Mouse (Mus musculus): ENCODE data around the gene Gm48552. TPM values are rescaled to one million over a fixed set of nuclear protein-coding genes. Genes with fewer than 3 reads are reported as not detected.

Gene Gm48552
- polyA plus RNA-seq, 1 experiment from 2014 or later = 1.3 TPM

DNA sequence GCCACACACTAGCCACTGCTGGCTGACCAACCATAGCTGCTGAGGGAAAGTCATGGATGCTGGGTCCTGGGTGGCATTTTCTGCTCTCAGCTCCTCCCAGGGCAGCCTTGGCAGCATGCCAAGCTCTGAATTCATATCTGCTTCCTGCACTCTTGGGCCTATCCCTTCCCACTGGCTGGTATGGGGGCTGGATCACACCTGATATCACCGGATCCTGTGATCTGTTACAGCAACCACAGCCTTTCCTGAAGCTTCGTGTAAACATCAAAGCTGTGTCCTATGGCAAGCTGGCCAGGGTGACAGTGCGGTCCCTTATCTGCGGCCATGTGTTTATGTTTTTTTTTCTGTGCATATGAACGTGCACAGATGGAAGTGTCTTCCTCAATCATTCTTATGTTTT is 6.8 kb upstream of the Gm48552 start:
- H3K9me3 ChIP-seq (replicated peaks; ENCODE audit: control insufficient read depth, low read length) = no peaks in the 10 kb centered on the region
- H3K27ac ChIP-seq (ENCODE audit: low read length) = peak overlapping the region; percentile 34
- 60% methylated on average over 5 of the region's 5 CpGs for WGBS
- peaks cover 23% of the 10 kb centered on the region for H3K4me1 ChIP-seq (ENCODE audit: control insufficient read depth, insufficient read depth, low read length)
- no peak overlapping the region for H3K9ac ChIP-seq (ENCODE audit: low read length)
- H3K4me3 ChIP-seq (replicated peaks; ENCODE audit: low read length) = no peak overlapping the region
- H3K27me3 ChIP-seq (ENCODE audit: control insufficient read depth, insufficient read depth, low read length) = no peaks in the 10 kb centered on the region
- no peak for ATAC-seq (ENCODE audit: insufficient read depth, low FRiP score)
- H3K36me3 ChIP-seq (ENCODE audit: control insufficient read depth, insufficient read depth, low read length) = no peaks in the 10 kb centered on the region
- no peak overlapping the region for H3K4me2 ChIP-seq (ENCODE audit: low read depth, low read length)

DNA sequence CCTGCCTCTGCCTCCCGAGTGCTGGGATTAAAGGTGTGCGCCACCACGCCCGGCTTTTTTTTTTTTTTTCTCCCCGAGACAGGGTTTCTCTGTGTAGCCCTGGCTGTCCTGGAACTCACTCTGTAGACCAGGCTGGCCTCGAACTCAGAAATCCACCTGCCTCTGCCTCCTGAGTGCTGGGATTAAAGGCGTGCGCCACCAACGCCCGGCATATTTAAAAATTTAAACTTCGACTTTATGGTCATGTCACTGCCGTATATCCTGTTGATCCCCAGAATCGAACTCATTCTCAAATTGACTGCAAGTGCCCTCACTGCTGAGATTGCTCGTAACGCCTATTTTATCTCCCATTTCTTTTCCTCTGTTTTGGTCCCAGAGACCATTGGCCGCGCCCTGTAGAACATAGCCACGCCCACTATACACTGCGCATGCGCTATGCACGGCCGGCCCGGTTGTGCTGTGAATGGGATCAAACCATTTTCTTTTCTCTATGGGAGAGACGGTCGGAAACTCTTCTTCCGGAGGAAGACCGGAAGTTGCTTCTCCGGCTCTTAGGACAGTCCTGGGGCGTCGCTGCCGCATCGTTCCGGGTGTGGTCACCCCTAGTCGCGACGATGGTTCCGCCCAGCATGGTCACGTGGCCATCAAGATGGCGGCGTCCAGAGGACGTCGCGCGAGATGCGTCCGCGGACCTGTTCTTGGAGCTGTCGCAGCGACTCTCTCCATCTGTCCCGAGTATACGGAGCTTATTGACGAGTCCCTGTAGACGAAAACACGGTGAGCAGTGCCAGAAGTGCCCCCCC is 4.8 kb upstream of the Gm48552 start, which contains the start of the genes Dohh and Gm48551:
Gene Dohh, plus strand, starts transcription at position 627 of the 803 bp plus-strand sequence.
Gene Gm48551, plus strand, starts transcription at position 665 of the 803 bp plus-strand sequence.
- Histone ChIP-seq H3K9ac (ENCODE audit: low read length) (peak within 1 kb of the TSS; percentile 90), H3K9me3 (replicated peaks; ENCODE audit: control insufficient read depth, low read length) (no peaks in the 10 kb centered on the region)
- 3% methylated on average over 50 of the region's 54 CpGs for WGBS

DNA sequence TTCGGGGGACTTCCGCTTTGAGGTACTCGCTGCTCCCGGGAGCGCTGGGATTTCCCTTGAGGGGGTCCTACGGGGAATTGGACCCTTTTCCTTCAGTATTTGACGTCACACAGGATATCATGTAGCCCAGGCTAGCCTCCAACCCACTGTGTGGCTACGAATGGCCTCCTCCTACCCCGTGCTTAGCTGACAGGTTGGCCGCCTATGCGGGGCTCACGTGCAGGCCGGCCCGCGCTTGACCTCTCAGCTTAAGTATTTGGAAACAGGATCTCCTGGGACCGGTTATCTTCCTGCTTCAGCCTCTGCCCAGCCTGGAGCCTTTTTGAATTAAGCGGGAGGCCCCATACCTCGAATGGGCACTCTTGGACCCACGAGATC is 4.2 kb upstream of the Gm48552 start:
- no peaks in the 10 kb centered on the region for H3K9me3 ChIP-seq (replicated peaks; ENCODE audit: control insufficient read depth, low read length)
- H3K4me2 ChIP-seq (ENCODE audit: low read depth, low read length) = peak overlapping the region; percentile 93
- no peak for ATAC-seq (ENCODE audit: insufficient read depth, low FRiP score)
- peaks cover 17% of the 10 kb centered on the region for H3K4me1 ChIP-seq (ENCODE audit: control insufficient read depth, insufficient read depth, low read length)
- WGBS = under 1% methylated on average over 19 of the region's 19 CpGs
- peak overlapping the region; percentile 90 for H3K9ac ChIP-seq (ENCODE audit: low read length)
- peaks cover 6% of the 10 kb centered on the region; the same call in 1 of the 2 replicates for H3K36me3 ChIP-seq (ENCODE audit: control insufficient read depth, insufficient read depth, low read length)
- peak overlapping the region; percentile 96 for H3K4me3 ChIP-seq (replicated peaks; ENCODE audit: low read length)
- no peaks in the 10 kb centered on the region for H3K27me3 ChIP-seq (ENCODE audit: control insufficient read depth, insufficient read depth, low read length)
- H3K27ac ChIP-seq (ENCODE audit: low read length) = peak overlapping the region; percentile 89

More for the DNA sequence above, 4.8 kb upstream of the Gm48552 start, which contains the start of the genes Dohh and Gm48551:
- peaks cover 6% of the 10 kb centered on the region; the same call in 1 of the 2 replicates for H3K36me3 ChIP-seq (ENCODE audit: control insufficient read depth, insufficient read depth, low read length)
- H3K4me1 ChIP-seq (ENCODE audit: control insufficient read depth, insufficient read depth, low read length) = peaks cover 13% of the 10 kb centered on the region
- H3K27ac ChIP-seq (ENCODE audit: low read length) = peak within 1 kb of the TSS; percentile 89
- H3K4me3 ChIP-seq (replicated peaks; ENCODE audit: low read length) = peak within 1 kb of the TSS; percentile 96
- no peaks in the 10 kb centered on the region for H3K27me3 ChIP-seq (ENCODE audit: control insufficient read depth, insufficient read depth, low read length)
- peak; percentile 94 for ATAC-seq (ENCODE audit: insufficient read depth, low FRiP score)
- H3K4me2 ChIP-seq (ENCODE audit: low read depth, low read length) = peak within 1 kb of the TSS; percentile 93

DNA sequence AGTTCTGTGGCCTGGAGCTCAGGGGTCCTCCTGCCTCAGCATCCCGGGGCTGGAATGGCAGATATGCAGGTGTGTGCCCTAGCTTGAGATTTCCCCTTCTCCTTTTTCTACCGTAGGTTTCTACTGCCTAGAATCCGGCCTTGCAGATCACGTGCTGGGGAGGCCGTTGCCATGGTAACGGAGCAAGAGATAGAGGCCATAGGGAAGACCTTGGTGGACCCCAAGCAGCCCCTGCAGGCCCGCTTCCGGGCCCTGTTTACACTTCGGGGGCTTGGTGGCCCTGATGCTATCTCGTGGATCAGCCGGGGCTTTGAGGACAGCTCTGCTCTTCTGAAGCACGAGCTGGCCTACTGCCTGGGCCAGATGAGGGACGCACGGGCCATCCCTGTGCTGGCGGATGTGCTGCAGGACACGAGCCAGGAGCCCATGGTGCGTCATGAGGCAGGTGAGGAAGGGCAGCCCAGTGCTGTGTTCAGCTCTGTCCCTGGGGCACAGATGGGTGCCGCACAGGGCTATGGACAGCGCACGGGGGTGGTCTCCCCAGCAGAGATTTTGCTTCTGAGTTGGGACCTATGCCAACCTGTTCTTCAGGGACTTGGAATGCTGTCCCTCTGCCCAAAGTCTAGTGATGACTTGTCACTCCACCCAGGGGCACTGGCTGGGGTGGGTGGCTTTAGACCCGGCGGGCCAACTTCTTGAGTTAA is 3.0 kb upstream of the Gm48552 start:
- Histone ChIP-seq H3K4me3 (replicated peaks; ENCODE audit: low read length) (peak overlapping the region; percentile 96), H3K9ac (ENCODE audit: low read length) (peak overlapping the region; percentile 90; the same call in 1 of the 2 replicates), H3K27ac (ENCODE audit: low read length) (no peak overlapping the region), H3K27me3 (ENCODE audit: control insufficient read depth, insufficient read depth, low read length) (no peaks in the 10 kb centered on the region), H3K4me2 (ENCODE audit: low read depth, low read length) (peak overlapping the region; percentile 93), H3K4me1 (ENCODE audit: control insufficient read depth, insufficient read depth, low read length) (peaks cover 19% of the 10 kb centered on the region), H3K36me3 (ENCODE audit: control insufficient read depth, insufficient read depth, low read length) (peaks cover 6% of the 10 kb centered on the region; the same call in 1 of the 2 replicates), H3K9me3 (replicated peaks; ENCODE audit: control insufficient read depth, low read length) (no peaks in the 10 kb centered on the region)
- no peak for ATAC-seq (ENCODE audit: insufficient read depth, low FRiP score)
- WGBS = 66% methylated on average over 22 of the region's 22 CpGs

DNA sequence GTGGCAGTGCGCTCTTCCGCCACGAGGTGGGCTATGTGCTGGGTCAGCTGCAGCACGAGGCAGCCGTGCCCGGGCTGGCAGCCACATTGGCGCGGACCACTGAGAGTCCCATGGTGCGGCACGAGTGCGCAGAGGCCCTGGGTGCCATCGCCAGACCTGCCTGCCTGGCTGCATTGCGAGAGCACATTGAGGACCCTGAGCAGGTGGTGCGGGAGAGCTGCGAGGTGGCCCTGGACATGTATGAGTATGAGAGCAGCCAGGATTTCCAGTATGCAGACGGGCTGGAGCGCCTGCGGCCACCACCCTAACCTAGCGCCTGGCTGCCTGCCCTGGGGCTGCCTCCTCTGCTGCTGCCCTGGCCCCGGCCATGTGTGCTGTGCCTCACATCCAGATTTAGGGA is 1.1 kb upstream of the Gm48552 start:
- peaks cover 19% of the 10 kb centered on the region for H3K4me1 ChIP-seq (ENCODE audit: control insufficient read depth, insufficient read depth, low read length)
- H3K9ac ChIP-seq (ENCODE audit: low read length) = no peak overlapping the region
- no peaks in the 10 kb centered on the region for H3K9me3 ChIP-seq (replicated peaks; ENCODE audit: control insufficient read depth, low read length)
- H3K4me3 ChIP-seq (replicated peaks; ENCODE audit: low read length) = no peak overlapping the region
- H3K27me3 ChIP-seq (ENCODE audit: control insufficient read depth, insufficient read depth, low read length) = no peaks in the 10 kb centered on the region
- H3K4me2 ChIP-seq (ENCODE audit: low read depth, low read length) = no peak overlapping the region
- no peak overlapping the region for H3K27ac ChIP-seq (ENCODE audit: low read length)
- peaks cover 6% of the 10 kb centered on the region; the same call in 1 of the 2 replicates for H3K36me3 ChIP-seq (ENCODE audit: control insufficient read depth, insufficient read depth, low read length)
- no peak for ATAC-seq (ENCODE audit: insufficient read depth, low FRiP score)
- 95% methylated on average over 20 of the region's 20 CpGs for WGBS

DNA sequence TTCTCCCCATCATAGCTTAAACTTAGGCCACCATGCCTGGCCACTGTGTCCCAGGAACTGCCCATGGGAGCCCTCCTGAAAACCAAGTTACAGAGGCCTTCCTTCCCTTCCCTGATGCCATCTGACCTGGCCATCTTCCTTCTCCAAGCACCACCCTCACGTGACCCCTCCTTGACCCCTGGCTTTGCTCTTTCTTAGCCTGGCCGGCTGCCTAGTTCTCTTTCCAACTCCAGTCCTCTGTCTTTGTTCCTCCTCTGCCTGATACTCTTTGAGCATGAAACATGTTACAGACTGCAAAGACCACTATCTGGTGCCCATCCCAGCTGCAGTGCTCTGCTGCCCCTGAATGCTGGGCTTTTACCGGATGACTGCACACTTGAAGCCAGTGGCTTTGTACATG is 568 bp downstream of the Gm48552 start:
- H3K4me1 ChIP-seq (ENCODE audit: control insufficient read depth, insufficient read depth, low read length) = peaks cover 33% of the 10 kb centered on the region
- no peak for ATAC-seq (ENCODE audit: insufficient read depth, low FRiP score)
- H3K9me3 ChIP-seq (replicated peaks; ENCODE audit: control insufficient read depth, low read length) = no peaks in the 10 kb centered on the region
- H3K27me3 ChIP-seq (ENCODE audit: control insufficient read depth, insufficient read depth, low read length) = no peaks in the 10 kb centered on the region
- WGBS = 46% methylated on average over 3 of the region's 3 CpGs
- no peak overlapping the region for H3K4me3 ChIP-seq (replicated peaks; ENCODE audit: low read length)
- H3K4me2 ChIP-seq (ENCODE audit: low read depth, low read length) = no peak overlapping the region
- H3K36me3 ChIP-seq (ENCODE audit: control insufficient read depth, insufficient read depth, low read length) = peaks cover 6% of the 10 kb centered on the region; the same call in 1 of the 2 replicates
- H3K27ac ChIP-seq (ENCODE audit: low read length) = peak overlapping the region; percentile 43; the same call in 1 of the 2 replicates
- peak overlapping the region; percentile 31; the same call in 1 of the 2 replicates for H3K9ac ChIP-seq (ENCODE audit: low read length)

DNA sequence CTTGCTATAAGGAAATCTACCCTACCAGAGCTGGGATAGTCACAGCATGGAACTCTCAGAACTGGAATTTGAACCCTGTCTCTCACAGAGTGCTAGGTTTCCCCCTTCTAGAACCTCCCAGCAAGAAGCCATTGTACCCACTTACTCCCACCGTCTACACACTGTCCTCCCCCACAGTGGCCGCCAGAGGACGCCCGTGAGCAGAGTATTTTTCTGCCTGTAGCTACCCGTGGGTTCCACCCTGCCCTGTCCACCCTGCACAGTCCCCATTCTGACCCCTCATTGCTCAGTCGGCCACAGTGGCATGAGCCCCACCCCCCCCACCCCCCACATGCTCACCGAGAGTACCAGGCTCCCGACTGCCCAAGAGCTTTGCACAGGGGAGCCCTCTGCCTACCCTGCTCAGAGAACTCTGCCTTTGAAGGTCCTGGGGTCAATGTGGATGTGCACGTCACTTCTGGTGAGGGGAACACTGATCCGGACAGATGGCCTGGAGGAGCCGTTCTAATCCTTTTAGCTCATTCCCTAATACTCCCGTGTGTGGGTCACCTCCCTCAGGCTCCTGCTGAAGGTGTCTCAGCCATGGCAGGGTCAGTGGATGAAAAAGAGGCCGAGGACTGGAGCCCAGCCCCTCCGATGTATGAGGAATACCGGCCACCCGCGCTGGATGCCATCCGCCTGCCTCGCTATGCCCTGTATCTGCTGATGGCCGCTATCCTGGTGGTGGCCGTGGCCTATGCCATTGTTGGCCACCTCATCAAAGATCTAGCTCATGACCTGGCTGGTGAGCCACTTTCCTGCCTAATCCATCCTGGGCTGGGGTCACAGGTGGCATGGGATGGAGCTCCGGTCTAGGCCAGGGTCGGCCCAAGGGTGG is 1.2 kb downstream of the Gm48552 start:
- H3K4me1 ChIP-seq (ENCODE audit: control insufficient read depth, insufficient read depth, low read length) = peaks cover 30% of the 10 kb centered on the region
- no peak overlapping the region for H3K4me3 ChIP-seq (replicated peaks; ENCODE audit: low read length)
- no peaks in the 10 kb centered on the region for H3K27me3 ChIP-seq (ENCODE audit: control insufficient read depth, insufficient read depth, low read length)
- ATAC-seq (ENCODE audit: insufficient read depth, low FRiP score) = peak; percentile 47; the same call in 1 of the 2 replicates
- WGBS = 58% methylated on average over 23 of the region's 23 CpGs
- peaks cover 6% of the 10 kb centered on the region; the same call in 1 of the 2 replicates for H3K36me3 ChIP-seq (ENCODE audit: control insufficient read depth, insufficient read depth, low read length)
- peak overlapping the region; percentile 31; the same call in 1 of the 2 replicates for H3K9ac ChIP-seq (ENCODE audit: low read length)
- H3K9me3 ChIP-seq (replicated peaks; ENCODE audit: control insufficient read depth, low read length) = no peaks in the 10 kb centered on the region
- no peak overlapping the region for H3K4me2 ChIP-seq (ENCODE audit: low read depth, low read length)
- peak overlapping the region; percentile 43; the same call in 1 of the 2 replicates for H3K27ac ChIP-seq (ENCODE audit: low read length)

DNA sequence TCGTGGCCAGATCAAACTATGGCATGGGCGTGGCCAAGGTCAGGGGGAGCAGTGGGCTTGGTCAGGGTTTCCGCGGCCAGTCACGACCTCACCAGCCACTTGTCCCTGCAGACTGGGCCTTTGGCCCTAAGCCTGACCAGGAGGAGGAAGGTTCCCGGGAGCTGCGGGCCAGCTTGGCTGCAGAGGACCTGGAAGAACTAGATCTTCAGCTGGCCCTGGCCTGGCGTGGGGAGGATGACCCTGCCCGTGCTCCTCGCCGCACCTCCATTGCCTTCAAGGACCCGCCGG is 1.8 kb downstream of the Gm48552 start:
- Histone ChIP-seq H3K4me2 (ENCODE audit: low read depth, low read length) (no peak overlapping the region), H3K4me3 (replicated peaks; ENCODE audit: low read length) (no peak overlapping the region), H3K27me3 (ENCODE audit: control insufficient read depth, insufficient read depth, low read length) (no peaks in the 10 kb centered on the region), H3K9me3 (replicated peaks; ENCODE audit: control insufficient read depth, low read length) (no peaks in the 10 kb centered on the region), H3K27ac (ENCODE audit: low read length) (no peak overlapping the region), H3K36me3 (ENCODE audit: control insufficient read depth, insufficient read depth, low read length) (peaks cover 6% of the 10 kb centered on the region; the same call in 1 of the 2 replicates), H3K4me1 (ENCODE audit: control insufficient read depth, insufficient read depth, low read length) (peaks cover 24% of the 10 kb centered on the region), H3K9ac (ENCODE audit: low read length) (no peak overlapping the region)
- no peak for ATAC-seq (ENCODE audit: insufficient read depth, low FRiP score)
- WGBS = 89% methylated on average over 13 of the region's 13 CpGs

Measured in stomach, embryonic 16.5 days (tissue).